Mouse (Mus musculus): ENCODE measurements around the gene Golga5.

The Golga5 gene

GRCm38 (mm10) chr12:102468894-102469764 lies at the start of gene Golga5:
Golga5 (plus strand) TSS chr12:102469135.
- DNase-seq (ENCODE audit: low spot score in 2 of 2): peak; percentile 97

- DNase-seq (ENCODE audit: low spot score in 2 of 2): peak; percentile 65 to 72
Observed at GRCm38 (mm10) chr12:102419544-102419943, 49.4 kb upstream of the Golga5 start.

GRCm38 (mm10) chr12:102420168-102420890 lies 48.6 kb upstream of the Golga5 start:
- DNase-seq (ENCODE audit: low spot score in 2 of 2): peak in 1 of 2 experiments; percentile 23

GRCm38 (mm10) chr12:102422065-102422464 lies 46.9 kb upstream of the Golga5 start:
- peak in 1 of 2 experiments; percentile 38 for DNase-seq (ENCODE audit: low spot score in 2 of 2)

GRCm38 (mm10) chr12:102422623-102423320 lies 46.2 kb upstream of the Golga5 start:
- no peak for DNase-seq (ENCODE audit: low spot score in 2 of 2)

- DNase-seq (ENCODE audit: low spot score in 2 of 2): no peak
Observed at GRCm38 (mm10) chr12:102423625-102424024, 45.3 kb upstream of the Golga5 start.

GRCm38 (mm10) chr12:102424456-102424855 lies 44.5 kb upstream of the Golga5 start:
- DNase-seq (ENCODE audit: low spot score in 2 of 2): no peak

- DNase-seq (ENCODE audit: low spot score in 2 of 2): no peak
Observed at GRCm38 (mm10) chr12:102425048-102425578, 43.8 kb upstream of the Golga5 start.

- no peak for DNase-seq (ENCODE audit: low spot score in 2 of 2)
Observed at GRCm38 (mm10) chr12:102426285-102426684, 42.6 kb upstream of the Golga5 start.

- DNase-seq (ENCODE audit: low spot score in 2 of 2): no peak
Observed at GRCm38 (mm10) chr12:102429656-102430055, 39.3 kb upstream of the Golga5 start.

- DNase-seq (ENCODE audit: low spot score in 2 of 2): no peak
Observed at GRCm38 (mm10) chr12:102430228-102430627, 38.7 kb upstream of the Golga5 start.

- no peak for DNase-seq (ENCODE audit: low spot score in 2 of 2)
Observed at GRCm38 (mm10) chr12:102432238-102432637, 36.7 kb upstream of the Golga5 start.

- DNase-seq (ENCODE audit: low spot score in 2 of 2): no peak
Observed at GRCm38 (mm10) chr12:102434107-102434506, 34.8 kb upstream of the Golga5 start.

GRCm38 (mm10) chr12:102436939-102437526 lies 31.9 kb upstream of the Golga5 start:
- DNase-seq (ENCODE audit: low spot score in 2 of 2): no peak

- no peak for DNase-seq (ENCODE audit: low spot score in 2 of 2)
Observed at GRCm38 (mm10) chr12:102437952-102438351, 31.0 kb upstream of the Golga5 start.

- DNase-seq (ENCODE audit: low spot score in 2 of 2): no peak
Observed at GRCm38 (mm10) chr12:102438983-102439631, 29.8 kb upstream of the Golga5 start.

GRCm38 (mm10) chr12:102439632-102440023 lies 29.3 kb upstream of the Golga5 start, which contains the start of gene Lgmn:
Lgmn (minus strand) TSS chr12:102439813.
- DNase-seq (ENCODE audit: low spot score in 2 of 2): peak; percentile 99

GRCm38 (mm10) chr12:102440551-102440950 lies 28.4 kb upstream of the Golga5 start:
- DNase-seq (ENCODE audit: low spot score in 2 of 2): no peak

GRCm38 (mm10) chr12:102441141-102441540 lies 27.8 kb upstream of the Golga5 start:
- no peak for DNase-seq (ENCODE audit: low spot score in 2 of 2)

GRCm38 (mm10) chr12:102442639-102443038 lies 26.3 kb upstream of the Golga5 start:
- no peak for DNase-seq (ENCODE audit: low spot score in 2 of 2)

GRCm38 (mm10) chr12:102443676-102444075 lies 25.3 kb upstream of the Golga5 start:
- no peak for DNase-seq (ENCODE audit: low spot score in 2 of 2)
